Mouse (Mus musculus) neutrophil, adult 5-6 weeks (primary cell): ENCODE results near the gene Wipi1. TPM values are rescaled to one million over a fixed set of nuclear protein-coding genes. Genes with fewer than 3 reads are reported as not detected.

ENCODE experiments used
- ATAC-seq: fragments of 151-379, 151-347 bp; 2 replicates; pipeline ENCODE4 v1.8.0; 2017; ENCODE audit warnings: mild to moderate bottlenecking, moderate TSS enrichment; ENCODE audit not compliant: insufficient number of reproducible peaks, poor library complexity, low FRiP score, severe bottlenecking; ENCODE audit errors: extremely low read depth
- total RNA-seq: library from RNA; stranded (forward); fragments of 200-1000 nt; gene quantifications from 2 replicates; pipeline ENCODE4 v1.2.3, GENCODE M21; 2017

The Wipi1 gene
- total RNA-seq, 1 experiment from 2014 or later, result 2.4 TPM

DNA sequence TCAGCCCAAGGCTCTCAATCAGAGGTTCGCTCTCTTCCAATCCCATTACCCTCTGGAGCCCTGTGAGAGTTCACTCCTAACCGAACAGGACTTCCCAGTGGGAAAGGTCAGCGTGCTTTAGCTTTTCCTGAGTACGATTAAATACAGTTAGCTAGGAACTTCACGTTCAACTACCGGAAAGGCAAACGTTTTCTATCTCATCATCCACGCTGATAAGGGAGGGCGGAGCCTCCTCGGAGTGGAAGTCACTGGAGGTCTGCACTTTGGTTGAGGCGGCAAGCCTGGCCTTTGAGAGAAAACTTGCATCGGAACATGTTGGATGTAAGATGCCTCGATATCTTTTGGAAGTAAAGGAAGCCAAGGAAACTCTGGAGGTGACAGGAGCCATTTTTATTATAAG, 24.7 kb downstream of the Wipi1 start:
- ATAC-seq, result no peak

DNA sequence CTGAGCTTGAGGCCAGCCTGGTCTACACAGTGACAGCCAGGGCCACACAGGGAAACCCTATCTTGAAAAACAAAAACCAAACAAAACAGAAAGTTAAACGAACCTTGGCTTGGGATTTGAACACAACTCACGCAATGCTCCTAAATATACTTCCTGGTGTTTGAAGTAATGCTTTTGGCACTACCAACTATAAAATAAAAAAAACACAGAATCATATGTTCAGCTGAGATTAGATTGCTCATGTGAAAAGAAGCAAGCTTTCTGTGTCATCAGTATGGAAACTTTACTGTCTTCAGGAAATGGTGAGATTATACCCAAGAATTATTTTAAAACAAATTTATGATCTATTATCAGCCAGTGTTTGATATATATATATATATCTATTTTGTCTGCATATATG, 25.3 kb downstream of the Wipi1 start:
- no peak for ATAC-seq

- peak; percentile 92 for ATAC-seq
Observed at GRCm38 (mm10) chr11:109584843-109585713, 26.7 kb downstream of the Wipi1 start.

DNA sequence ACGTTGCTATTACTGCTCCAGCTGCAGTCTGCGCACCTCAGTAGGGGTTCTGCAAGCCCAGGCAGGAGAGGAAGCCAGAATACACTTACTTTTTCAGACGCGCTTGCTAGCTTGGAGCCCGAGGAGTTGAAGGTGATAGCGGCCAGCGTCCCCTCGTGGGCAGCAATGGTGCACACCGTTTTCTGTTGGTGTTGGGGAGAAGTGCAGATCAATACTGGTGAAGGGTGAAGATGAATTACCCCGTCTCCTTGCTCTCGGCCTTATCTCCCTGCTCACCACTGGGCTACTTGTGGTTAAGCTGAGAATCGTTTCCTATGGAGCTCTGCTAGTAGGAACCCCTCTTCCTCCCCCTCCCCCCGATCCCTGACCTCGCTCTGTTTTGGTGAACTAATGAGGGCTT, 27.8 kb downstream of the Wipi1 start:
- no peak for ATAC-seq

DNA sequence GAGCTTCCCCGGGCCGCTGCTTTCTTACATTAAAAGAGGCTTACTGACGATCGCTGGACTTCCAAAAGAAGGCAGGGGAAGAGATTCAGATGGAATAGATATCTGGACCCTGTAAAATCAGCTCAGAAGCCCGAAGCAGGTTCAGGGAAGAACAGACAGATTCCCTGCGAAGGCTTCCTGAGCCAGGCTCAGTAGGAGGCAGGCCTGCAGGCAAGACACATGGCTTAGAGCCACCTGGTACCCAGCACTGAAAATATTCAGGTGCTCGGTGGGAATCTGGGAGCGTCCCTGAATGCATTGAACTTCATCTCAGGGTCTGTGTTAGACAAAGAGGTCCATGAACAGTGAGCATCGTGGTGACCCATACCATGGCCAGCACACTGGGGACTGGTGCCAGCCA, 31.8 kb downstream of the Wipi1 start:
- ATAC-seq, result no peak

GRCm38 (mm10) chr11:109578536-109578935, 33.2 kb downstream of the Wipi1 start:
- ATAC-seq, result no peak

- no peak for ATAC-seq
Observed at GRCm38 (mm10) chr11:109575832-109576231, 35.9 kb downstream of the Wipi1 start.

DNA sequence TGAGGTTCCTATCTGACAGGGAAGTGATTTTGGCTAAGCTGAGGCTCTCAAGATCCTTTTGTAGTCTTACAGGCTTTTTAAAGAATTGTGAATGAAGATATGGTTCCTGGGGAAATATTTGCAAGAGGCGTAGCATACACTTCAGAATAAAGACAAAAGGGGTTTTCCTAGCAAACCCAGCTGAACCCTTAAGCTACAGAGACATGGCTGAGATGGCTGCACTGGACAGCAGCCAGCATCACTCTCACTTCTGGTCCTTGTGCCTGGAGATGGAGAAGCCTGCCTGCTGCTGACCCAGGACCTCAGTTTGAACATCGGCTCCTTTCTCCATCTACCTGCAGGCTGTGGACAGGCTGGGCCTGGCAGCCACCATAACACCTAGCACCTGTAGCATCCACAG, 37.2 kb downstream of the Wipi1 start:
- no peak for ATAC-seq

GRCm38 (mm10) chr11:109572051-109572450, 39.7 kb downstream of the Wipi1 start:
- no peak for ATAC-seq

DNA sequence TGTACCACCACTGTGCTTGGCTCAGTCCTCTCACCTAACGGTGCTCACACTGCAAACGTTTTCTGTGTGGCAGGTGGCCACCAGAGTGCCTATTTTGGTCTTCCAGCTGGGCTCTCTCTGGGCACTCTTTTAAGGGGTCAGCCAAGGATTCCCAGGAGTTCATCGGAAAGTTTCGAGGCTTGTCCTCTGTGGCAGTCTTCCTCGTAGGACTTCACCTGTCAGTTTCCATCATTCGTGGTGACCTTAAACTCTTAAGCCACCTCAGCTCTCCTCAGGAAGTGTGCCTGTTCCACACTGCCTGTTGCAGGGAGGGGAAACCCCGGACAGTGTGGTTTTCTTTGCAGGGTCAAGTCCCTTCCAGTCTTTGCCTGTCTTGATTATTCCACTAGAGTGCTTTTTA, 42.0 kb downstream of the Wipi1 start:
- ATAC-seq, result no peak

- no peak for ATAC-seq
Observed at GRCm38 (mm10) chr11:109569007-109569618, 42.7 kb downstream of the Wipi1 start.

- no peak for ATAC-seq
Observed at GRCm38 (mm10) chr11:109564466-109565214, 47.1 kb downstream of the Wipi1 start.

DNA sequence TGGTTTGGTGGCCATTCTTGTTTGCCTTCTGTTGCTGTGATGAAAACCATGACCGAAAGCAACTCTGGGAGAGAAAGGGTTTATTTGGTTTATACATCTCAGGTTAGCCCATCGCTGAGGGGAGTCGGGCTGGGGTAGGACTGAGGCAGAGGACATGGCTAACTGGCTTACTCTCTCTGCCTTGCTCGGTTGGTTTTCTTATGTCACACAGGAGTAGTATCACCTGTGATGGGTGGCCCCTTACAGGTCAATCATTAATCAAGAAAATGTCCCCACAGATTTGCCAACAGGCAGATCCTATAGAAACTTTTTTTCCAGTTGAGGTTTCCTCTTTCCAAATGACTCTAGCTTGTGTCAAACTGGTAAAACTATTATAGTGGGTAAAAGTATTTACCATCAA, 48.1 kb downstream of the Wipi1 start:
- ATAC-seq, result no peak

- ATAC-seq, result no peak
Observed at GRCm38 (mm10) chr11:109561445-109561844, 50.3 kb downstream of the Wipi1 start.

GRCm38 (mm10) chr11:109560793-109561257, 50.9 kb downstream of the Wipi1 start:
- ATAC-seq, result peak; percentile 74

DNA sequence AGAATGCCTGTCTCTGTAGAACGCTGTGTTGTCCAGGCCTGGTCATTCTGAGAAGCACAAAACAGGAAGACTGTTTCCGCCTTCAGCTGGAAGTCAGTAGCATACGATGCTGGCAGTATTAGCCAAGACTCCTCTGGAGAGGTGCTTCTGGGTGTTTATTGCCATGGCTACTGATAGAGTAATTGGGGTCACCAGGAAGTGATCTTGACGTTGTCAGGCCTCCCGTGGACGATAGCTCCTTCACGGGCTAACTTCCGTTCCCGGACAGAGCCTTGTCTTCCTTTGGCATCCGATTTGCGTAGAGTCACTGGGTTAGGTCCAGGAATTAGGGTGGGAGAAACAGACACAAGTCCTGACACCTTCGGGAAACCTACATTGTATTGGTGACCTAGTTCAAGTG, 52.5 kb downstream of the Wipi1 start:
- ATAC-seq, result no peak

GRCm38 (mm10) chr11:109557419-109557818, 54.3 kb downstream of the Wipi1 start:
- no peak for ATAC-seq

- no peak for ATAC-seq
Observed at GRCm38 (mm10) chr11:109556130-109556529, 55.6 kb downstream of the Wipi1 start.

DNA sequence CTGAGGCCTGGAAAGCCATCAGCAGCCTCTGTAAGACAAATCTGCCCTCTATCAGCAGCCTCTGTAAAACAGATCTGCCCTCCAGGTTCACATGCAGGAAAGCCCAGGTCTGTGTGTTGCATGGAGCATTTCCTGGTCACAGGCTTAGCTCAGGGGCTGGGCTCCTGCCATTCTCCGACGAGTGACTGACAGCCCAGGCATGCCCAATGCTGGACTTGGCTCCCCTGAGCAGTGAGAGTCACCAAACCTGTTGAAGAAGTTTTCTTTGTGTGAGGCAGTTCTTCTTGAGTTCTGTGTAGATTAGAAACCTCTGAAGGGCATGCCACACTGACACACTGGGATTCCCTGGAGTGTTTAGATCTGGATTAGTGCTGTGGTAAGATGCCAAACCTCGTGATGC, 57.3 kb downstream of the Wipi1 start:
- ATAC-seq, result no peak

GRCm38 (mm10) chr11:109553921-109554320, 57.8 kb downstream of the Wipi1 start:
- no peak for ATAC-seq
